Mouse (Mus musculus) adrenal gland, adult 8-10 months (tissue): ENCODE data around the gene Atp1a4. TPM values are rescaled to one million over a fixed set of nuclear protein-coding genes. Genes with fewer than 3 reads are reported as not detected.

Source experiments
- DNase-seq: peaks from one replicate; pipeline ENCODE4 v3.0.0; 2022
- total RNA-seq, 4 experiments: library from RNA; stranded (reverse); gene quantifications; 2 replicates each; pipeline ENCODE4 v1.2.4; 2022

The Atp1a4 gene
- total RNA-seq, 4 experiments from 2014 or later, result 0.12 to 1.1 (median 0.76) TPM

- DNase-seq, result no peak
Observed at GRCm38 (mm10) chr1:172219451-172220406, 38.5 kb downstream of the Atp1a4 start, which contains the start of gene Casq1. Gene Casq1 (minus strand): TSS chr1:172219868.

GRCm38 (mm10) chr1:172218164-172218910 lies 39.9 kb downstream of the Atp1a4 start:
- no peak for DNase-seq

- DNase-seq, result peak; percentile 93
Observed at GRCm38 (mm10) chr1:172217148-172217547, 41.1 kb downstream of the Atp1a4 start.

GRCm38 (mm10) chr1:172214748-172215147 lies 43.5 kb downstream of the Atp1a4 start:
- no peak for DNase-seq

GRCm38 (mm10) chr1:172213771-172214170 lies 44.4 kb downstream of the Atp1a4 start:
- no peak for DNase-seq

- no peak for DNase-seq
Observed at GRCm38 (mm10) chr1:172212776-172213175, 45.4 kb downstream of the Atp1a4 start.

GRCm38 (mm10) chr1:172207111-172207584 lies 51.1 kb downstream of the Atp1a4 start:
- DNase-seq, result no peak

GRCm38 (mm10) chr1:172206141-172206917 lies 51.9 kb downstream of the Atp1a4 start, which contains the start of gene Pea15a:
Gene Pea15a (minus strand): TSS chr1:172206804.
- peak; percentile 78 for DNase-seq

GRCm38 (mm10) chr1:172205741-172206087 lies 52.5 kb downstream of the Atp1a4 start:
- no peak for DNase-seq

GRCm38 (mm10) chr1:172204814-172205740 lies 53.1 kb downstream of the Atp1a4 start:
- no peak for DNase-seq

GRCm38 (mm10) chr1:172204033-172204813 lies 54.0 kb downstream of the Atp1a4 start:
- no peak for DNase-seq

GRCm38 (mm10) chr1:172203566-172203965 lies 54.6 kb downstream of the Atp1a4 start:
- DNase-seq, result no peak

GRCm38 (mm10) chr1:172202894-172203522 lies 55.2 kb downstream of the Atp1a4 start:
- no peak for DNase-seq

- DNase-seq, result no peak
Observed at GRCm38 (mm10) chr1:172201967-172202880, 56.0 kb downstream of the Atp1a4 start.

GRCm38 (mm10) chr1:172200871-172201447 lies 57.3 kb downstream of the Atp1a4 start:
- no peak for DNase-seq

GRCm38 (mm10) chr1:172200161-172200560 lies 58.1 kb downstream of the Atp1a4 start:
- DNase-seq, result no peak

GRCm38 (mm10) chr1:172198996-172199395 lies 59.2 kb downstream of the Atp1a4 start:
- no peak for DNase-seq

- DNase-seq, result no peak
Observed at GRCm38 (mm10) chr1:172198316-172198715, 59.9 kb downstream of the Atp1a4 start.
